Mouse (Mus musculus): ENCODE measurements at regions not wholly inside any gene's neighbourhood (a gene's known extent, or its start where the extent isn't known, plus 50 kb on each side); places are given as distances from the start of the nearest gene placed in this dataset.

- in situ Hi-C loops (cut with MboI, MseI): no loop called here
Measured at GRCm38 (mm10) chr7:136423846-136424531, 470.4 kb upstream of the Mgmt start.

- in situ Hi-C loops (cut with MboI, MseI): no loop called here
Measured at GRCm38 (mm10) chr7:136427164-136427563, 467.2 kb upstream of the Mgmt start.

- in situ Hi-C loops (cut with MboI, MseI): no loop called here
Measured at GRCm38 (mm10) chr7:136430085-136431011, 464.1 kb upstream of the Mgmt start.

DNA sequence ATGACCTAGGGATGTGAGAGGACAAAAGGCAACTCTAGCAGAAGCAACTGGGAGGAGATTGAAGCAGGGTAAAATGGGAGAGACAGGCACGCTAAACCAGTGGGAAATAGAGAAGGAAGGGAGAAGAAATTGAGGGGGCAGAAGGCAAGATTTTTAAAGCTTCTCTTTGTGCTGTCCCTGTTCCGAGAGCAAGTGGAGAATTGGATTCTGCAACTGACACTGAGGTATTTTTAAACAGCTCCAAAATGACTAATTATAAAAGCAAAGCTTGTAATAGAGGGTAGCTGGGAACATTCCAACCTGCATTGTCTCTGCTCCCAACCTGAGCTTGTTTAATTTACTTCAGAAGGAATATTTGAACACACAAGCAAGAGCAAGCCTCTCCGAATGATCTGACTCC, 460.7 kb upstream of the Mgmt start:
- in situ Hi-C loops (cut with MboI, MseI): no loop called here

DNA sequence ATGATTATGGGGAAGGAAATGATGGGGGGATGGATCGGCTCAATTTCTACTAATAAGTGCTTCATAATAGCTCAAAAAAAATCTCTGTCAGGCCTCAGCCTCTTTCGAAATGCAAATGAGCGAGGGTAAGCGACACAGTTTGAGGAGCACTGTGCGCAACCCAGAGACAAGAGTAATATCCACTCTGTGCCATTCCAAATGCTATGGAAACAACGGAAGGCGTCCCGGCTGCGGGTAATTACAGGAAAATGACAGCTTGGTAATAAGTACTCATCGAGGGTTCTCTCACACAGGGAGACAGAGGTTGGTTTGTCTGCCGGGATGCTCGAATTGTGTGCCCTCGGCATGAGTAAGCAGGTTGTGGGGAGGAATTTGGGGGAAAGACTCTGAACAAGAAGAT, 459.9 kb upstream of the Mgmt start:
- in situ Hi-C loops (cut with MboI, MseI): no loop called here

GRCm38 (mm10) chr7:136443436-136443835, 451.0 kb upstream of the Mgmt start:
- in situ Hi-C loops (cut with MboI, MseI): no loop called here

DNA sequence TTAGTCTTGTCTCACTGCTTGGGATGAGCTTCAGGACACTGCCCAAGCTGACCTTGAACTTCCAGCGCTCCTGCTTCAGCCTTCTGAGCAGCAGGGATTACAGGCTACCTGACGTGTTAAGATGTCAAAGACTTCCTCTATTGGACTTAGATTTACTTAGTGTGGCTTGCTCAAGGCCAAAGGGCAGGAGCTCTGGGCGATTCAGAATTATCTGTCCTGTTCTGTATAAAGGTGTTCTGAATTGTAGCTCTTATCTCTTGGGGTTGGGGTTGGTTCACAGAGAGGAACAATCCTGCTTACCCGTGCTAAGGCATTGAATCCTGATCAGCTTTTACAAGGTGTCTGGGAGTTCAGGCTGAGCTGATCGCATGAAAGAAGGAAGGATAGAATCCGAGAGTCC, 449.3 kb upstream of the Mgmt start:
- in situ Hi-C loops (cut with MboI, MseI): no loop called here

GRCm38 (mm10) chr7:136449286-136449685, 445.1 kb upstream of the Mgmt start:
- in situ Hi-C loops (cut with MboI, MseI): no loop called here

GRCm38 (mm10) chr7:136451672-136452361, 442.6 kb upstream of the Mgmt start:
- in situ Hi-C loops (cut with MboI, MseI): no loop called here

GRCm38 (mm10) chr7:136452561-136452960, 441.9 kb upstream of the Mgmt start:
- in situ Hi-C loops (cut with MboI, MseI): no loop called here

DNA sequence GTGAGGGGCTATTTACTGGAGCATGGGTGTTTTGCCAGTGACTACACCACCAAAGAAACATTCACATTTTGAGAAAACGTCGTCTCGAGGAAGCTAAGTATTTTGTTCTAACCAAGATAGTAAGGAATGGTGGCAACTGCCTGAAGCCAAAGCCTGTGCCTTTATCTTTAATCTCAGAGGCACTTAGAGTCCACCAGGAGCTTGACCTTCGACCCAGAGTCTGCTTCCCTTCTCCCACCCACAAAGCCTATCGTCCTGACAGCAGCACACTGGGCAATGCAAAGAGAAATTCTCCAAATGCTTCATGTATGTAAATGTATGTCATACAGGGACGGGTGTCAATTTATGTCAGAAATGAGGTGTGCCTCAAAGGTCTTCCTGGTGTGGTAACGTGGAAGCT, 437.2 kb upstream of the Mgmt start:
- in situ Hi-C loops (cut with MboI, MseI): no loop called here

DNA sequence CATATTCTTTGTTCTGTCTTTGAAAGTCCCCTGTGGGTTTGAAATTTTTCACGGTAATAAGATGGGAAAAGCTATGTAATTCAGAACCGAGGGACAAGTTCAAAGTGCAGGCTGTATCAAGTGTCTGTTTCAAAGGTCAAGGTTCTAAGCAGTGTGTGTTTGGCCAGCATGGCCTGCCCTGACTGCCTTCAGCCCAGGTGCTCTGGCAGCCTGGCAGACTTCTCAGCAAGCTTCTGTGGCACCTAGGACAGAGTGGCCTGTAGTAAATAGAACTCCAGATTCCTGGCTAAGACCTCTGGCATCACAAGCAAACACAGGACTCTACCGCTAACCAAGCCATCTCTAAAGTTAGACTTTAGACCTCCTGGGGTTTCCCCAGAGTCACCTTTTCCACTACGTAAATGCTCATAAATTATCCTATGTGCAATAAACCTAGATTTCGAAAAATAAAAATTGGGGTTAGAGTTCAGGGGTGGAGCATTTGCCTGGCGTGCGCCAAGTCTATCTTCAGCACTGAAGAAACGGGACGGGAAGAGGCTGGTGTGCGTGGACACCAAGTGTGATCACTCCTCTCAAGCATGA, 436.5 kb upstream of the Mgmt start:
- in situ Hi-C loops (cut with MboI, MseI): no loop called here

- in situ Hi-C loops (cut with MboI, MseI): no loop called here
Measured at GRCm38 (mm10) chr7:136477135-136477534, 417.3 kb upstream of the Mgmt start.

- in situ Hi-C loops (cut with MboI, MseI): loop anchor here in 1 of 2 experiments (10.0 kb wide), 1 partner anchor 334 kb away; no protein-coding TSS in a partner anchor
Measured at GRCm38 (mm10) chr7:136480641-136481202, 413.7 kb upstream of the Mgmt start.

GRCm38 (mm10) chr7:136483237-136483636, 411.2 kb upstream of the Mgmt start:
- in situ Hi-C loops (cut with MboI, MseI): loop anchor here in 1 of 2 experiments (10.0 kb wide), 1 partner anchor 332 kb away; no protein-coding TSS in a partner anchor

- in situ Hi-C loops (cut with MboI, MseI): loop anchor here in 1 of 2 experiments (10.0 kb wide), 1 partner anchor 327 kb away; no protein-coding TSS in a partner anchor
Measured at GRCm38 (mm10) chr7:136487556-136487955, 406.9 kb upstream of the Mgmt start.

GRCm38 (mm10) chr7:136494862-136495261, 399.6 kb upstream of the Mgmt start:
- in situ Hi-C loops (cut with MboI, MseI): no loop called here

GRCm38 (mm10) chr7:136496335-136497242, 397.8 kb upstream of the Mgmt start:
- in situ Hi-C loops (cut with MboI, MseI): no loop called here

- in situ Hi-C loops (cut with MboI, MseI): loop anchor here (10.0 kb wide), 2 partner anchors 845 to 1085 kb away; no protein-coding TSS in a partner anchor
Measured at GRCm38 (mm10) chr7:136500059-136500458, 394.4 kb upstream of the Mgmt start.

DNA sequence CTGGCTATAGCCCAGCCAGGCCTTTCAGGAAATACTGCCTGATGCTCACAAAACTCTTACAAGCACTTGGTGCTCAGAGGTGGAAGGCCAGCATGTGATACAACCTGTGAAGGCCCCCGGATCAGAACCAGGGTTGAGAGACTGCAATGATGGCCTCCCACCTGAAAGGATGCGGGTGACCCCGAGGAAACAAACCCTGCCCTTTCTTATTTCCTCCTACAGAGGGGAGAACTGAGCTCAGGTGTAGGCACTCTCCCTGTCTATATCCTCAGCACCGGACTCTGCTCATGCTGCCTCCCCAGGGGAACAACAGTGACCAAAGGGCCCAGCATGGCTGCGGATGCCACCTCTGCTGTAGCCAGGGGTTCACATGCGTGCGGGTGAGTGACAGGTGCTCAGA, 393.3 kb upstream of the Mgmt start:
- in situ Hi-C loops (cut with MboI, MseI): loop anchor here (10.0 kb wide), 2 partner anchors 844 to 1084 kb away; no protein-coding TSS in a partner anchor
